Mouse (Mus musculus): ENCODE measurements at regions not wholly inside any gene's neighbourhood (a gene's known extent, or its start where the extent isn't known, plus 50 kb on each side); places are given as distances from the start of the nearest gene placed in this dataset.

- no peak overlapping the region for H3K27ac ChIP-seq (ENCODE audit: low read depth, low read length)
- no peaks in the 10 kb centered on the region for H3K36me3 ChIP-seq (ENCODE audit: control insufficient read depth, insufficient read depth, low read length)
- no peaks in the 10 kb centered on the region for H3K27me3 ChIP-seq (replicated peaks; ENCODE audit: control insufficient read depth, insufficient read depth, low read length)
- H3K9me3 ChIP-seq (replicated peaks; ENCODE audit: control insufficient read depth, low read length) = no peaks in the 10 kb centered on the region
- DNase-seq (ENCODE audit: low spot score) = no peak
- H3K4me1 ChIP-seq (ENCODE audit: control insufficient read depth, insufficient read depth, low read length) = peaks cover 8% of the 10 kb centered on the region; the same call in 1 of the 2 replicates
- no peak overlapping the region for H3K4me3 ChIP-seq (ENCODE audit: low read depth, low read length)
- H3K9ac ChIP-seq (ENCODE audit: low read length) = no peak overlapping the region
- ATAC-seq = no peak
- no peak overlapping the region for H3K4me2 ChIP-seq (ENCODE audit: low read length)
Measured at GRCm38 (mm10) chr16:21311781-21312180, 107.2 kb downstream of the Ephb3 start.

GRCm38 (mm10) chr16:21315751-21316151 lies 107.2 kb upstream of the Vps8 start:
- Histone ChIP-seq H3K9ac (ENCODE audit: low read length) (no peak overlapping the region), H3K9me3 (replicated peaks; ENCODE audit: control insufficient read depth, low read length) (no peaks in the 10 kb centered on the region), H3K4me2 (ENCODE audit: low read length) (no peak overlapping the region), H3K36me3 (ENCODE audit: control insufficient read depth, insufficient read depth, low read length) (no peaks in the 10 kb centered on the region), H3K4me1 (ENCODE audit: control insufficient read depth, insufficient read depth, low read length) (peaks cover 3% of the 10 kb centered on the region; the same call in 1 of the 2 replicates), H3K27ac (ENCODE audit: low read depth, low read length) (no peak overlapping the region), H3K27me3 (replicated peaks; ENCODE audit: control insufficient read depth, insufficient read depth, low read length) (no peaks in the 10 kb centered on the region), H3K4me3 (ENCODE audit: low read depth, low read length) (no peak overlapping the region)
- ATAC-seq (peak; percentile 35; the same call in 1 of the 2 replicates), DNase-seq (ENCODE audit: low spot score) (no peak)
- WGBS = 31% methylated on average over 6 of the region's 6 CpGs

- H3K4me3 ChIP-seq (ENCODE audit: low read depth, low read length) = no peak overlapping the region
- no peak overlapping the region for H3K4me2 ChIP-seq (ENCODE audit: low read length)
- H3K4me1 ChIP-seq (ENCODE audit: control insufficient read depth, insufficient read depth, low read length) = peaks cover 6% of the 10 kb centered on the region; the same call in 1 of the 2 replicates
- H3K9me3 ChIP-seq (replicated peaks; ENCODE audit: control insufficient read depth, low read length) = no peaks in the 10 kb centered on the region
- WGBS = 82% methylated on average over 7 of the region's 7 CpGs
- no peaks in the 10 kb centered on the region for H3K36me3 ChIP-seq (ENCODE audit: control insufficient read depth, insufficient read depth, low read length)
- H3K27me3 ChIP-seq (replicated peaks; ENCODE audit: control insufficient read depth, insufficient read depth, low read length) = 0 out of 2 replicates have a peak, but pooled peaks cover 4% of the 10 kb centered on the region
- H3K27ac ChIP-seq (ENCODE audit: low read depth, low read length) = no peak overlapping the region
- DNase-seq (ENCODE audit: low spot score) (no peak), ATAC-seq (no peak)
- no peak overlapping the region for H3K9ac ChIP-seq (ENCODE audit: low read length)
Measured at GRCm38 (mm10) chr16:21318009-21318639, 104.8 kb upstream of the Vps8 start.

- Histone ChIP-seq H3K27me3 (replicated peaks; ENCODE audit: control insufficient read depth, insufficient read depth, low read length) (0 out of 2 replicates have a peak, but pooled peaks cover 6% of the 10 kb centered on the region), H3K4me1 (ENCODE audit: control insufficient read depth, insufficient read depth, low read length) (peaks cover 6% of the 10 kb centered on the region; the same call in 1 of the 2 replicates), H3K9me3 (replicated peaks; ENCODE audit: control insufficient read depth, low read length) (no peaks in the 10 kb centered on the region), H3K27ac (ENCODE audit: low read depth, low read length) (no peak overlapping the region), H3K9ac (ENCODE audit: low read length) (no peak overlapping the region), H3K4me2 (ENCODE audit: low read length) (no peak overlapping the region), H3K36me3 (ENCODE audit: control insufficient read depth, insufficient read depth, low read length) (no peaks in the 10 kb centered on the region), H3K4me3 (ENCODE audit: low read depth, low read length) (no peak overlapping the region)
- 81% methylated on average over 9 of the region's 9 CpGs for WGBS
- no peak for DNase-seq (ENCODE audit: low spot score)
- no peak for ATAC-seq
Measured at GRCm38 (mm10) chr16:21318640-21319365, 104.1 kb upstream of the Vps8 start.

- H3K27me3 ChIP-seq (replicated peaks; ENCODE audit: control insufficient read depth, insufficient read depth, low read length) = 0 out of 2 replicates have a peak, but pooled peaks cover 6% of the 10 kb centered on the region
- no peak overlapping the region for H3K4me3 ChIP-seq (ENCODE audit: low read depth, low read length)
- H3K36me3 ChIP-seq (ENCODE audit: control insufficient read depth, insufficient read depth, low read length) = no peaks in the 10 kb centered on the region
- 89% methylated on average over 2 of the region's 2 CpGs for WGBS
- H3K4me1 ChIP-seq (ENCODE audit: control insufficient read depth, insufficient read depth, low read length) = peaks cover 6% of the 10 kb centered on the region; the same call in 1 of the 2 replicates
- ATAC-seq = no peak
- no peak overlapping the region for H3K9ac ChIP-seq (ENCODE audit: low read length)
- DNase-seq (ENCODE audit: low spot score) = no peak
- no peaks in the 10 kb centered on the region for H3K9me3 ChIP-seq (replicated peaks; ENCODE audit: control insufficient read depth, low read length)
- H3K27ac ChIP-seq (ENCODE audit: low read depth, low read length) = no peak overlapping the region
- H3K4me2 ChIP-seq (ENCODE audit: low read length) = no peak overlapping the region
Measured at GRCm38 (mm10) chr16:21320284-21320683, 102.6 kb upstream of the Vps8 start.

- Histone ChIP-seq H3K9me3 (replicated peaks; ENCODE audit: control insufficient read depth, low read length) (no peaks in the 10 kb centered on the region), H3K9ac (ENCODE audit: low read length) (no peak overlapping the region), H3K27ac (ENCODE audit: low read depth, low read length) (no peak overlapping the region), H3K27me3 (replicated peaks; ENCODE audit: control insufficient read depth, insufficient read depth, low read length) (0 out of 2 replicates have a peak, but pooled peaks cover 6% of the 10 kb centered on the region), H3K4me3 (ENCODE audit: low read depth, low read length) (no peak overlapping the region), H3K36me3 (ENCODE audit: control insufficient read depth, insufficient read depth, low read length) (no peaks in the 10 kb centered on the region), H3K4me2 (ENCODE audit: low read length) (no peak overlapping the region), H3K4me1 (ENCODE audit: control insufficient read depth, insufficient read depth, low read length) (peaks cover 3% of the 10 kb centered on the region; the same call in 1 of the 2 replicates)
- peak; percentile 35; the same call in 1 of the 2 replicates for ATAC-seq
- peak; percentile 40 for DNase-seq (ENCODE audit: low spot score)
- 44% methylated on average over 18 of the region's 18 CpGs for WGBS
Measured at GRCm38 (mm10) chr16:21321188-21322070, 101.5 kb upstream of the Vps8 start.

GRCm38 (mm10) chr16:21322437-21322836 lies 100.5 kb upstream of the Vps8 start:
- peaks cover 3% of the 10 kb centered on the region; the same call in 1 of the 2 replicates for H3K4me1 ChIP-seq (ENCODE audit: control insufficient read depth, insufficient read depth, low read length)
- H3K27ac ChIP-seq (ENCODE audit: low read depth, low read length) = no peak overlapping the region
- H3K4me2 ChIP-seq (ENCODE audit: low read length) = no peak overlapping the region
- no peak overlapping the region for H3K9ac ChIP-seq (ENCODE audit: low read length)
- no peak overlapping the region for H3K4me3 ChIP-seq (ENCODE audit: low read depth, low read length)
- ATAC-seq = peak; percentile 78
- H3K9me3 ChIP-seq (replicated peaks; ENCODE audit: control insufficient read depth, low read length) = no peaks in the 10 kb centered on the region
- H3K36me3 ChIP-seq (ENCODE audit: control insufficient read depth, insufficient read depth, low read length) = no peaks in the 10 kb centered on the region
- DNase-seq (ENCODE audit: low spot score) = peak; percentile 76
- 33% methylated on average over 10 of the region's 10 CpGs for WGBS
- 0 out of 2 replicates have a peak, but pooled peaks cover 6% of the 10 kb centered on the region for H3K27me3 ChIP-seq (replicated peaks; ENCODE audit: control insufficient read depth, insufficient read depth, low read length)

- no peak overlapping the region for H3K9ac ChIP-seq (ENCODE audit: low read length)
Measured at GRCm38 (mm10) chr16:21323446-21324034, 99.4 kb upstream of the Vps8 start.

More at GRCm38 (mm10) chr16:21323446-21324034, 99.4 kb upstream of the Vps8 start:
- Histone ChIP-seq H3K4me3 (ENCODE audit: low read depth, low read length) (no peak overlapping the region), H3K4me1 (ENCODE audit: control insufficient read depth, insufficient read depth, low read length) (peaks cover 3% of the 10 kb centered on the region; the same call in 1 of the 2 replicates), H3K9me3 (replicated peaks; ENCODE audit: control insufficient read depth, low read length) (no peaks in the 10 kb centered on the region), H3K27me3 (replicated peaks; ENCODE audit: control insufficient read depth, insufficient read depth, low read length) (0 out of 2 replicates have a peak, but pooled peaks cover 6% of the 10 kb centered on the region), H3K4me2 (ENCODE audit: low read length) (no peak overlapping the region), H3K36me3 (ENCODE audit: control insufficient read depth, insufficient read depth, low read length) (no peaks in the 10 kb centered on the region), H3K27ac (ENCODE audit: low read depth, low read length) (no peak overlapping the region)
- 69% methylated on average over 3 of the region's 3 CpGs for WGBS
- no peak for DNase-seq (ENCODE audit: low spot score)
- no peak for ATAC-seq
